In the genomic region with DNA sequence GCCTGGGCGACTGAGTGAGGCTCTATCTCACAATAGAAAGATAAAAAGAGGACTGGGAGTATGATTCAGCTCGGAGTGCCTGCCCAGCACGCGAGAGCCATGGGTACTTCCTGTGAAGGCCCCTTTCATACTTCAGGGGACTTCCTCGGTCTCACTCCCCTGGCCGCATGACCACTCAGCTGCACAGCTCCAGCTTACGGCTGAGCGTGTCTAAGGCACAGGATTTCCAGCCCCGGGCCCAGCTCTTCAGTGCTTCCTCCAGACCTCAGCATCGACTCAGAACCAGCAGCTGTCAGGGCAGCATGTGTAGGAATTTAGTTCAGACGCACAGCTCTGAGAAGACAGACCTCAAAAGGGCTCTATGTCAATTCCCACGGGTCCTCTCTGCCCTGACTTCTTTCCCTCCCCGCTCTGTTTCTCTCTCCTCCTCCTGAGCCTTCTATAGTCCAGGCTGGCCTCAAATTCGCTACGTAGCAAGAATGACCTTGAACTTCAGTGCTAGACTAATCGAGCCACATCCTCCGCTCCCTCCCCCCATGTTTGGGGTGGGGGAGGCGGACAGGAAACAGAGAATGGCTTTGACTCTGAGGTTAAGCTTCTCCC, we compare ENCODE assay signal across 8 mouse cellular contexts.
A peak's percentile ranks its signal among the peaks of the same experiment; 100 is the strongest.
DNase-seq lines count a peak whose midpoint lies in the region; ATAC-seq and TF ChIP-seq lines count a peak whose summit lies in the region.

No protein-coding gene starts in this region.

- H3K9me3 ChIP-seq in midbrain, embryonic 13.5 days, result no peaks in the 10 kb centered on the region

- no peak overlapping the region for H3K4me2 ChIP-seq in midbrain, embryonic 13.5 days (replicated peaks)

- no peak for TF ChIP-seq POLR2A in kidney, adult 2 months (IDR thresholded peaks at IDR 0.05; ENCODE audit: low read depth, low read length)

- no peak overlapping the region for H3K27ac ChIP-seq in kidney, adult 2 months (ENCODE audit: insufficient read depth, low read depth, low read length)
- H3K27ac ChIP-seq in midbrain, embryonic 13.5 days, result 0 out of 2 replicates have a peak overlapping the region, but pooled peaks have one; percentile 25

- no peaks in the 10 kb centered on the region for H3K36me3 ChIP-seq in kidney, adult 2 months (ENCODE audit: control insufficient read depth, insufficient read depth, low read length)
- peaks cover 44% of the 10 kb centered on the region for H3K36me3 ChIP-seq in midbrain, embryonic 13.5 days

- no peak overlapping the region for H3K4me3 ChIP-seq in kidney, adult 2 months (ENCODE audit: insufficient read depth, low read depth, low read length)
- no peak overlapping the region for H3K4me3 ChIP-seq in midbrain, embryonic 13.5 days (replicated peaks)

- WGBS in kidney, adult 2 months, result 45% methylated on average over 18 of the region's 18 CpGs
- 64% methylated on average over 18 of the region's 18 CpGs for WGBS in midbrain, embryonic 13.5 days

- no peaks in the 10 kb centered on the region for H3K4me1 ChIP-seq in kidney, adult 2 months (ENCODE audit: control insufficient read depth, insufficient read depth, low read length)
- peaks cover 14% of the 10 kb centered on the region for H3K4me1 ChIP-seq in midbrain, embryonic 13.5 days (replicated peaks)

- no peaks in the 10 kb centered on the region for H3K27me3 ChIP-seq in kidney, adult 2 months (replicated peaks; ENCODE audit: control insufficient read depth, insufficient read depth, low read length)
- H3K27me3 ChIP-seq in midbrain, embryonic 13.5 days, result no peaks in the 10 kb centered on the region

- TF ChIP-seq CTCF in kidney, adult 2 months (conservative IDR thresholded peaks at IDR 0.05; ENCODE audit: insufficient read depth, insufficient read length, low read depth, low read length), result no peak

- peak; percentile 55 for DNase-seq in ovary, adult 18-20 months (ENCODE audit: low spot score)
- no peak for DNase-seq in ovary, postnatal 14 days (ENCODE audit: low spot score)
- peak; percentile 53 for DNase-seq in kidney, adult 2 months
- DNase-seq in urinary bladder, postnatal 14 days (ENCODE audit: low spot score), result no peak
- DNase-seq in gastrocnemius, postnatal 25 days, result no peak

- 0 out of 2 replicates have a peak, but pooled peaks have one; percentile 40 for ATAC-seq in common myeloid progenitor, adult 5-6 weeks (replicated peaks; ENCODE audit: low read depth, poor library complexity, severe bottlenecking)
- ATAC-seq in midbrain, embryonic 13.5 days, result peak; percentile 29; the same call in 1 of the 2 replicates
- ATAC-seq in erythroid progenitor cell, adult 5-6 weeks (replicated peaks; ENCODE audit: low FRiP score, poor library complexity, severe bottlenecking), result no peak

- 0 out of 2 replicates have a peak overlapping the region, but pooled peaks have one; percentile 28 for H3K9ac ChIP-seq in midbrain, embryonic 13.5 days (replicated peaks)

Comparison
In these comparisons a context has a peak if more than half of its experiments do, and no peak if none do; other contexts are left out.
1. DNase-seq: peak in ovary, adult 18-20 months (single experiment) and kidney, adult 2 months (single experiment); none in ovary, postnatal 14 days (single experiment), urinary bladder, postnatal 14 days (single experiment) and gastrocnemius, postnatal 25 days (single experiment).